Mouse (Mus musculus) neural tube, embryonic 13.5 days (tissue): ENCODE data around the gene Tdrkh. TPM values are rescaled to one million over a fixed set of nuclear protein-coding genes. Genes with fewer than 3 reads are reported as not detected.

Experiments
- ATAC-seq: fragments of 200-750 bp; cut with Nextera tagmentation; 2 replicates; pipeline ENCODE4 v1.8.0; 2017; ENCODE audit warnings: low read depth, mild to moderate bottlenecking, moderate TSS enrichment, moderate library complexity
- H3K27ac ChIP-seq: fragments of 300-500 bp; sonication (generic); replicated peaks from 2 replicates; pipeline ENCODE4 v1.5.1; 2015; ENCODE audit warnings: moderate library complexity, mild to moderate bottlenecking, inconsistent platforms
- H3K27me3 ChIP-seq: fragments of 300-500 bp; sonication (generic); 2 replicates; pipeline ENCODE4 v1.6.1; 2015; ENCODE audit warnings: mild to moderate bottlenecking, inconsistent platforms
- H3K36me3 ChIP-seq: fragments of 300-500 bp; sonication (generic); 2 replicates; pipeline ENCODE4 v1.6.1; 2015; ENCODE audit warnings: mild to moderate bottlenecking, inconsistent platforms
- H3K4me1 ChIP-seq: fragments of 300-500 bp; sonication (generic); replicated peaks from 2 replicates; pipeline ENCODE4 v1.6.1; 2015; ENCODE audit warnings: inconsistent platforms
- H3K4me2 ChIP-seq: fragments of 300-500 bp; sonication (generic); 2 replicates; pipeline ENCODE4 v1.6.1; 2015; ENCODE audit warnings: inconsistent platforms, mild to moderate bottlenecking, moderate library complexity
- H3K4me3 ChIP-seq: fragments of 300-500 bp; sonication (generic); 2 replicates; pipeline ENCODE4 v1.5.1; 2015; ENCODE audit warnings: mild to moderate bottlenecking, inconsistent platforms
- H3K9ac ChIP-seq: fragments of 300-500 bp; sonication (generic); 2 replicates; pipeline ENCODE4 v1.6.1; 2015; ENCODE audit warnings: moderate library complexity, mild to moderate bottlenecking, inconsistent platforms
- H3K9me3 ChIP-seq: fragments of 300-500 bp; sonication (generic); 2 replicates; pipeline ENCODE4 v1.6.1; 2016; ENCODE audit warnings: inconsistent platforms
- WGBS: fragments of 180-500 bp; shearing (Covaris S2); methylation state at CpG from one replicate; pipeline ENCODE4 v1.1.7; 2015; 5-methylcytosine and 5-hydroxymethylcytosine counted together
- polyA plus RNA-seq: library from polyadenylated mRNA; unstranded; fragments of >200 nt; fragmentation: Nextera tagmentation; extraction: Ambion mirVana; gene quantifications from 2 replicates; pipeline ENCODE4 v1.2.1, GENCODE M21; 2015

Gene Tdrkh
- polyA plus RNA-seq, 1 experiment from 2014 or later = 51.9 TPM

DNA sequence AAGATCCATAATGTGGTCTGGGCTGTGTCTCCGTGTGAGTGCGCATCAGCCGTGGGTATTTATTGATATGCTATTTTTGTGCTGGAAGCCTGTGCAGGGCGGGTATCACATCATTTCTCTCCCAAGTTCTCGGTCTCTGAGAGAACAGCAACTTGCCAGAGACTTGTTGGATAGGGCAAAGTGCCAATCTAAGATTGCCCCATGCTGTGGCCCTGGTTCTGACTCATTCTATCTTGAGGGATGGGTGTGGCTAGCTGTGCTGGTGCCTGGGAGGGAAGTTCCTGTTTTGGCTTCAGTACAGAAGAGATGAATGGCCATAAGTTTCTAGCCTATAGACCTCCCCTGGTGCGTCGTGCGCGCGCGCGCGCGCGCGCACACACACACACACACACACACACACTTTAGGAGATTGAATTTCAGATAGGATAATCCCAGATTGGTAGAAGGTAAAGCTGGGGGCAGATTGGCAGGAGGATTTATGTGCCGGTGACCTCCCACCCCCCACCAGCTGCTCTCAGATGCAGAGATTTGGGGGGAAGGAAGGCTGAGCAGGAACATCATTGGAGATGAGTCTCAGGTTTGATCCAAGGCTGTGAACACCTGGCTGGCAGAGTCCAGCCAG, 69.8 kb downstream of the Tdrkh start:
- Histone ChIP-seq H3K4me1 (peaks cover 91% of the 10 kb centered on the region), H3K9ac (0 out of 2 replicates have a peak overlapping the region, but pooled peaks have one; percentile 18), H3K9me3 (no peaks in the 10 kb centered on the region), H3K27ac (peak overlapping the region; percentile 90), H3K36me3 (peaks cover 63% of the 10 kb centered on the region), H3K4me3 (no peak overlapping the region), H3K4me2 (peak overlapping the region; percentile 94; the same call in 1 of the 2 replicates), H3K27me3 (no peaks in the 10 kb centered on the region)
- WGBS = 86% methylated on average over 17 of the region's 17 CpGs
- no peak for ATAC-seq

- Histone ChIP-seq H3K4me3 (peak overlapping the region; percentile 14), H3K4me2 (peak overlapping the region; percentile 50), H3K9ac (peak overlapping the region; percentile 27), H3K9me3 (no peaks in the 10 kb centered on the region), H3K36me3 (peaks cover 73% of the 10 kb centered on the region), H3K4me1 (peaks cover 88% of the 10 kb centered on the region), H3K27ac (peak overlapping the region; percentile 90), H3K27me3 (no peaks in the 10 kb centered on the region)
- 8% methylated on average over 20 of the region's 20 CpGs for WGBS
- peak; percentile 89 for ATAC-seq
Measured at GRCm38 (mm10) chr3:94483790-94484439, 70.8 kb downstream of the Tdrkh start.

Other genes with a start within 250 kb of the Tdrkh start
- not detected in 2 replicates for gene Gm10696, start 235.1 kb upstream of the Tdrkh start, polyA plus RNA-seq
- gene Gm5286, start 216.6 kb upstream of the Tdrkh start, polyA plus RNA-seq = not detected in 2 replicates
- gene Gm4778, start 149.2 kb upstream of the Tdrkh start, polyA plus RNA-seq = not detected in 2 replicates
- gene Them4, start 103.2 kb upstream of the Tdrkh start, polyA plus RNA-seq = 39.0 and 49.2 TPM in 2 replicates
- gene Them5, start 71.2 kb upstream of the Tdrkh start, polyA plus RNA-seq = 0.30 TPM in 1 of 2 replicates, not detected in the other
- 2.2 TPM in 2 replicates for gene C2cd4d, start 50.8 kb upstream of the Tdrkh start, polyA plus RNA-seq
- 0.33 and 0.36 TPM in 2 replicates for gene Rorc, start 40.5 kb upstream of the Tdrkh start, polyA plus RNA-seq
- gene Lingo4, start 14.8 kb upstream of the Tdrkh start, polyA plus RNA-seq = 0.70 and 1.0 TPM in 2 replicates
- 58.6 and 62.2 TPM in 2 replicates for gene Mrpl9, start 30.0 kb downstream of the Tdrkh start, polyA plus RNA-seq
- 0.88 and 1.4 TPM in 2 replicates for gene Oaz3, start 30.6 kb downstream of the Tdrkh start, polyA plus RNA-seq
- 246 and 259 TPM in 2 replicates for gene Celf3, start 65.0 kb downstream of the Tdrkh start, polyA plus RNA-seq
- 11.9 and 18.3 TPM in 2 replicates for gene Riiad1, start 67.1 kb downstream of the Tdrkh start, polyA plus RNA-seq
- 77.0 and 83.0 TPM in 2 replicates for gene Snx27, start 169.4 kb downstream of the Tdrkh start, polyA plus RNA-seq
- not detected in 2 replicates for gene Gm10972, start 229.8 kb downstream of the Tdrkh start, polyA plus RNA-seq
- gene Tuft1, start 245.6 kb downstream of the Tdrkh start, polyA plus RNA-seq = 2.7 and 3.5 TPM in 2 replicates